Mouse (Mus musculus): Measurements from ENCODE around the gene Ppp1r9a. TPM values are rescaled to one million over a fixed set of nuclear protein-coding genes. Genes with fewer than 3 reads are reported as not detected.
A peak's percentile ranks its signal among the peaks of the same experiment; 100 is the strongest.

The Ppp1r9a gene
- polyA plus RNA-seq, 1 experiment from 2014 or later: 7.5 TPM

DNA sequence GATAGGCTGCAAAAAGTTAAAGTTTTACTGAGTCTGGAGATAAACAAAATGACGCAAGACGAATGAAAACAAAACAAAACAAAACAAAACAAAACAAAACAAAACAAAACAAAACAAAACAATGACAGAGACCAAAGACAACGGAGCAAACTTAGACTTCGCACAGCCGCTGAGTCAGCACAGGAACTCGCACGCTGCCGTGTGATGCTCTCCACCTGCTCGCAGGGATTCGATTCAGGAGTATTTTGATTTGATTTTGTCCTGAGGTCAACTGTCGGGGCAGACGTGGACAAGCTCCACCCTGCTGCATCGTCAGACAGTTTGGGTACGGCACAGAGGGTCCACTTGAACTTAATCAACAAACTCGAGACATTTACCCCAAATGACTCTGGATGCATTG is 105.9 kb downstream of the Ppp1r9a start:
- H3K9me3 ChIP-seq (ENCODE audit: control insufficient read depth, low read length): no peaks in the 10 kb centered on the region
- no peak for ATAC-seq
- 51% methylated on average over 15 of the region's 15 CpGs for WGBS
- H3K4me2 ChIP-seq (ENCODE audit: low read depth, low read length): peak overlapping the region; percentile 23; the same call in 1 of the 2 replicates
- H3K27me3 ChIP-seq (replicated peaks; ENCODE audit: control insufficient read depth, insufficient read depth, low read length): no peaks in the 10 kb centered on the region
- H3K4me3 ChIP-seq (ENCODE audit: low read length): no peak overlapping the region
- no peak overlapping the region for H3K27ac ChIP-seq (ENCODE audit: low read length)
- no peak overlapping the region for H3K9ac ChIP-seq (ENCODE audit: low read depth, low read length)
- H3K4me1 ChIP-seq (ENCODE audit: control insufficient read depth, insufficient read depth, low read length): 0 out of 2 replicates have a peak, but pooled peaks cover 3% of the 10 kb centered on the region
- no peaks in the 10 kb centered on the region for H3K36me3 ChIP-seq (ENCODE audit: control insufficient read depth, insufficient read depth, low read length)

DNA sequence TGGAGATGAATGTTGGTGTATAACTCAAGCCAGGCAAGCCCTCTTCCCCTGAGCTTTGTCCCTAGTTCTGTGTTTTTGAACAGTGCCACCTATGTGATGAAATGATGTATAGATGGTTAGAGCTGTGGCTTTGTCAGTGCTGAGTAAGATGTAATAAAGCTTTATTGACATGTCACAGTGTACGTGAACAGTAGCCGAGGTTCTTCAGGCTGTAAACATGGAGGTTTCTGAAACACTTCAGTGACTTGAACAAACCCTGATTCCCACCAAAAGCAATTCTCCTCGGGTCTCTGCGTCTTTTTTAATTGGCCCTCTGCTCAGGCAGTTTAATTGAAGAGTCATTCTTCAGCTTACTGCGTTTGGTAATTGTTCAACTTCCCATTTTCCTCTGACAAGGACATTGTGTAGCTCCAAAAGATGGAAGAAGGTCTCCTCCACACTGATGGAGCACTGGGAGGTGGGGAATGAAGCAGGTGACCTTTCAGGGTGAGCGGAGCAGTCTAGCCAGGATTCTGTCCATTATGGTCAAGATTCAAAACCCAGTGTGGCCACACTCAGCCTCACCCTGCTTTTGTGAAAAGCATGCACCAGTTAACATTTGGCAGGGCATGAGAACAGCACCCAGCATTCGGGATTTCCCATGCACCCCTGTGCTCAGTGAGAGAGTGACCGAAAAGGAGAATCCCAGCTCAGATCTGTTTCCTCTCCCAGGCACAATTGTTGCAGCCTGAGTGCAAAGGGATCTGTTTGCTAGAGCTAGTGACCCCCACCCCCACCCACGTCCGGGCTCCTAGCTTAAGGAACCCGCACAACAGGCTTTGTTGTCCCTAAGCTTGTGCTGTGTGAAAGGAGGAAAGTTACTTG is 108.1 kb downstream of the Ppp1r9a start:
- no peak overlapping the region for H3K4me2 ChIP-seq (ENCODE audit: low read depth, low read length)
- H3K36me3 ChIP-seq (ENCODE audit: control insufficient read depth, insufficient read depth, low read length): no peaks in the 10 kb centered on the region
- H3K9ac ChIP-seq (ENCODE audit: low read depth, low read length): no peak overlapping the region
- ATAC-seq: no peak
- H3K27me3 ChIP-seq (replicated peaks; ENCODE audit: control insufficient read depth, insufficient read depth, low read length): no peaks in the 10 kb centered on the region
- H3K27ac ChIP-seq (ENCODE audit: low read length): no peak overlapping the region
- H3K4me1 ChIP-seq (ENCODE audit: control insufficient read depth, insufficient read depth, low read length): 0 out of 2 replicates have a peak, but pooled peaks cover 3% of the 10 kb centered on the region
- 47% methylated on average over 11 of the region's 11 CpGs for WGBS
- H3K9me3 ChIP-seq (ENCODE audit: control insufficient read depth, low read length): no peaks in the 10 kb centered on the region
- no peak overlapping the region for H3K4me3 ChIP-seq (ENCODE audit: low read length)

DNA sequence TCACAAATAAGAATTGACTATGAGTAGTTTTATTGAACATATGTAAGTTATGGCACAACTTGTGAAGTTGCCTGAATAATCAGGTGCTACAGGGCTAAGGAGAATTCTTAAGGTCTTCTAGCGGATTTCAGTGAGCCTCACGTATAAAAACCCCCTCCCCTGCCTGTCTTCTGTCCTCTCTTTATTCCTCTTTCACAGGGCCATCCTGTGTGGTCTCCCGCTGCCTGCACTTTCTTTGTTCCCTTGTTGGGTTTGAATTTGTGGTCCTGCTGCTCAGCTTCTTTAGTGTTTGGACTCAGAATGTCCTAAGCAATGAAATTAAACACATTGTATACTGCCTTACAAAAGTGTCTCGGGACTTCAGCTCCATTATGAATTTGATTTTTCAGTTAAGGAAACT is 110.1 kb downstream of the Ppp1r9a start:
- Histone ChIP-seq H3K9me3 (ENCODE audit: control insufficient read depth, low read length) (no peaks in the 10 kb centered on the region), H3K4me3 (ENCODE audit: low read length) (no peak overlapping the region), H3K36me3 (ENCODE audit: control insufficient read depth, insufficient read depth, low read length) (no peaks in the 10 kb centered on the region), H3K4me1 (ENCODE audit: control insufficient read depth, insufficient read depth, low read length) (0 out of 2 replicates have a peak, but pooled peaks cover 3% of the 10 kb centered on the region), H3K4me2 (ENCODE audit: low read depth, low read length) (no peak overlapping the region), H3K27me3 (replicated peaks; ENCODE audit: control insufficient read depth, insufficient read depth, low read length) (no peaks in the 10 kb centered on the region), H3K9ac (ENCODE audit: low read depth, low read length) (no peak overlapping the region), H3K27ac (ENCODE audit: low read length) (no peak overlapping the region)
- no peak for ATAC-seq
- 59% methylated on average over 4 of the region's 4 CpGs for WGBS

DNA sequence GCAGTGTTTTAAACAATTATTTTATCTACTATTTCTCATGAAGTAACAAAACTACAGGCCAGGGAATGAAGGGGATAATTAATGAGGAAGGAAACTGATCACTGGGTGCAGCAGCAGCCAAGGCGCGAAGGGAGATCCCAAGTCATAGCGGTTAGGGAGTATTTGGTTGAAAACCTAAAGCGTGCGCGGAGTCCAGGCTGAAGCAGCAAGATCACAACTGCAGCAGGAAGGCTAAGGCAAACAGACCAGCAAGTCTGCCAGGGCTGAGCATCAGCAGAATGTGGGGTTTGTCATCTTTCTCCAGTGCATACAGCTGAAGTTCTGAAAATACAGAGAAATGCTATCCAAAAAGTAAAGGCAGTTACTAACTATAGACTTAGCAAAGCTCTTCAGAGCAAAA is 111.8 kb downstream of the Ppp1r9a start:
- H3K36me3 ChIP-seq (ENCODE audit: control insufficient read depth, insufficient read depth, low read length): no peaks in the 10 kb centered on the region
- H3K4me1 ChIP-seq (ENCODE audit: control insufficient read depth, insufficient read depth, low read length): 0 out of 2 replicates have a peak, but pooled peaks cover 3% of the 10 kb centered on the region
- ATAC-seq: no peak
- no peak overlapping the region for H3K9ac ChIP-seq (ENCODE audit: low read depth, low read length)
- no peak overlapping the region for H3K4me2 ChIP-seq (ENCODE audit: low read depth, low read length)
- H3K27me3 ChIP-seq (replicated peaks; ENCODE audit: control insufficient read depth, insufficient read depth, low read length): no peaks in the 10 kb centered on the region
- H3K9me3 ChIP-seq (ENCODE audit: control insufficient read depth, low read length): no peaks in the 10 kb centered on the region
- WGBS: 60% methylated on average over 6 of the region's 6 CpGs
- no peak overlapping the region for H3K4me3 ChIP-seq (ENCODE audit: low read length)
- peak overlapping the region; percentile 42; the same call in 1 of the 2 replicates for H3K27ac ChIP-seq (ENCODE audit: low read length)

DNA sequence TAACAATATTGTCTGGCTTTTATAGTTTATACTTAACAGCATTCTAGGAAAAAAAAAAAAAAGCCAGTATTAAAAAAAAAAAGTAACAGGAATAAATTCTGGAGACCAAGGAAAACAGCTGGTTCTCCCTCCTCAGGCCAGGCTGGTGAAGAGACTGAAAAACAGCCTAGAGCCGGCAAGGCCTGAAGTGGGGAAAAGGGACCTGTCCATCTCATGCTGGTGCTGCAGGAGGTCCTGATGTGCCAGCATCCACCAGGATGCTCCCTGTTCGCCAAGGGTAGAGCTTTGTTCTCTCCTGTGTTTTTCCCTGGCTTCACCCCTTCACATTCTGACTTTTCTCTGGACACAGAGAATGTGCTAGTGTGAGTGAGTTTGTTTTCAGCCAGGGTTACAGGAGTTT is 112.5 kb downstream of the Ppp1r9a start:
- H3K9ac ChIP-seq (ENCODE audit: low read depth, low read length): no peak overlapping the region
- no peaks in the 10 kb centered on the region for H3K27me3 ChIP-seq (replicated peaks; ENCODE audit: control insufficient read depth, insufficient read depth, low read length)
- H3K9me3 ChIP-seq (ENCODE audit: control insufficient read depth, low read length): no peaks in the 10 kb centered on the region
- 72% methylated on average over 2 of the region's 2 CpGs for WGBS
- H3K36me3 ChIP-seq (ENCODE audit: control insufficient read depth, insufficient read depth, low read length): no peaks in the 10 kb centered on the region
- no peak overlapping the region for H3K4me3 ChIP-seq (ENCODE audit: low read length)
- H3K27ac ChIP-seq (ENCODE audit: low read length): no peak overlapping the region
- no peak for ATAC-seq
- 0 out of 2 replicates have a peak, but pooled peaks cover 5% of the 10 kb centered on the region for H3K4me1 ChIP-seq (ENCODE audit: control insufficient read depth, insufficient read depth, low read length)
- no peak overlapping the region for H3K4me2 ChIP-seq (ENCODE audit: low read depth, low read length)

DNA sequence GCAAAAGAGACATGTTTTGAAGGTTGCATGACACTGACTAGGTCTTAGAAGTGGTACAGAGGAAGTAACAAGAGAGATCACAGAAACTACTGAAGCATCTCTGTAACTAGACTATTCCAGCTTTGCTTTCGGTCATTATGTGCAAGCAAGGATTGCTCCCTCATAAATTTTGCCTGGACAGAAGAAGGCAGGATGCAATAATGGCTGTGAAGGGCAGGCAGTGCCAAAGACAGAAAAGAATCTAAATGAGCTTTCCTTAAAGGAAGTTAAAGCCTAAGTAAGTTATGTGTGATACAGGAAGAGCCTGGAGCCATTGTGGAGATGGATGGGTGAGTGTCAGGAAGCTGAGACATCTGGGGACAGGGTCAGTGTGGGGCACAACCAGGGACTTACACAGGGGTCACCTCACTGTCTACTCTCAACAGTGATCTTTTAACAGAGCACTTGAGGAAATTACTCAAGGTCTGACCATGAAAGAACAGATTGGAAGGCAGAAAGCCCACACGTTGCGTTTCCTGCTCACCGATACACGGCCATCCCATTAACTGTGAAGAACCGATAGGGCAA is 115.3 kb downstream of the Ppp1r9a start:
- no peak for ATAC-seq
- WGBS: 67% methylated on average over 6 of the region's 6 CpGs
- H3K36me3 ChIP-seq (ENCODE audit: control insufficient read depth, insufficient read depth, low read length): no peaks in the 10 kb centered on the region
- H3K9me3 ChIP-seq (ENCODE audit: control insufficient read depth, low read length): no peaks in the 10 kb centered on the region
- H3K9ac ChIP-seq (ENCODE audit: low read depth, low read length): no peak overlapping the region
- H3K4me1 ChIP-seq (ENCODE audit: control insufficient read depth, insufficient read depth, low read length): 0 out of 2 replicates have a peak, but pooled peaks cover 5% of the 10 kb centered on the region
- no peaks in the 10 kb centered on the region for H3K27me3 ChIP-seq (replicated peaks; ENCODE audit: control insufficient read depth, insufficient read depth, low read length)
- H3K27ac ChIP-seq (ENCODE audit: low read length): no peak overlapping the region
- no peak overlapping the region for H3K4me3 ChIP-seq (ENCODE audit: low read length)
- H3K4me2 ChIP-seq (ENCODE audit: low read depth, low read length): no peak overlapping the region

DNA sequence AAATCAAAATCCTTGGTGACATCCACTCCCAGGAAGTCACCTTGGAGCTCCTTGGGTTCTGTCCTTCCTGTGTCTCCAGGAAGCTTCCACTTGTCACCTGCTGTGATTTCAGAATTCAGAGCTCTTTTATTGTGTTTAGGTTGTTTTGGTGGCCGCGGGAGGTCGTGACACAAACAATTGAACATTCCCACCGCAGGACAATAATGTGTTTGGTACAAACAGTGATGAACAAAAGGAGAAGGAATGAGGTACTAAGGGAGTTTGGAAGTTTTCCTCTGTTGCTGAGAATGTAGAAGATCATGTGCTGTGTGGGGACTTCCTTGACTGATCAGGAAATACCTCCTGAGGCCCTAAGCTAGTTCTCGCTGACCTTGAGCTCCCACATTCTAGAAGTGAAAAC is 116.5 kb downstream of the Ppp1r9a start:
- Histone ChIP-seq H3K36me3 (ENCODE audit: control insufficient read depth, insufficient read depth, low read length) (no peaks in the 10 kb centered on the region), H3K4me2 (ENCODE audit: low read depth, low read length) (no peak overlapping the region), H3K27me3 (replicated peaks; ENCODE audit: control insufficient read depth, insufficient read depth, low read length) (no peaks in the 10 kb centered on the region), H3K4me1 (ENCODE audit: control insufficient read depth, insufficient read depth, low read length) (0 out of 2 replicates have a peak, but pooled peaks cover 5% of the 10 kb centered on the region), H3K9ac (ENCODE audit: low read depth, low read length) (no peak overlapping the region), H3K9me3 (ENCODE audit: control insufficient read depth, low read length) (no peaks in the 10 kb centered on the region), H3K27ac (ENCODE audit: low read length) (no peak overlapping the region), H3K4me3 (ENCODE audit: low read length) (no peak overlapping the region)
- no peak for ATAC-seq
- WGBS: 62% methylated on average over 5 of the region's 5 CpGs

DNA sequence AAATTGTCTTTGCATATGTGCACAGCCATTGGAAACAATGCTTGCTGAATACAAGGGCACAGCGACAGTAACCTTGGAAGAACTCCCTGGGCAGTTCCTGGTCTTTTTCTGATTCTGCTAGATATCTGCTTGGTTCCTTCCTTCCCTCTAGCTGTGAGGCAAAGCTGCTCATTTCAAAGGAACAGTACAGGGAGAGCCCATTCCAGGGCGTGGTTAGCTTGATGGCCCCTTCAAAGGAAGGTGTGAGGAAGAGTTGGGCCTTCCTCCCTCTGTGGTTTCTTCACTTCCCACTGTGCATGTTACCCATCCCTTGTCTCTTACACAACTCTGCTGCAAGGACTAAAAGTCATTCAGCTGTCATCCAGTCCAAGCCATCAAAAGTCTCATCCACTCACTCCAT is 117.3 kb downstream of the Ppp1r9a start:
- 84% methylated on average over 2 of the region's 2 CpGs for WGBS
- H3K4me3 ChIP-seq (ENCODE audit: low read length): no peak overlapping the region
- H3K27ac ChIP-seq (ENCODE audit: low read length): no peak overlapping the region
- H3K4me2 ChIP-seq (ENCODE audit: low read depth, low read length): no peak overlapping the region
- H3K4me1 ChIP-seq (ENCODE audit: control insufficient read depth, insufficient read depth, low read length): 0 out of 2 replicates have a peak, but pooled peaks cover 2% of the 10 kb centered on the region
- no peak overlapping the region for H3K9ac ChIP-seq (ENCODE audit: low read depth, low read length)
- no peaks in the 10 kb centered on the region for H3K9me3 ChIP-seq (ENCODE audit: control insufficient read depth, low read length)
- no peaks in the 10 kb centered on the region for H3K27me3 ChIP-seq (replicated peaks; ENCODE audit: control insufficient read depth, insufficient read depth, low read length)
- H3K36me3 ChIP-seq (ENCODE audit: control insufficient read depth, insufficient read depth, low read length): no peaks in the 10 kb centered on the region
- ATAC-seq: no peak

DNA sequence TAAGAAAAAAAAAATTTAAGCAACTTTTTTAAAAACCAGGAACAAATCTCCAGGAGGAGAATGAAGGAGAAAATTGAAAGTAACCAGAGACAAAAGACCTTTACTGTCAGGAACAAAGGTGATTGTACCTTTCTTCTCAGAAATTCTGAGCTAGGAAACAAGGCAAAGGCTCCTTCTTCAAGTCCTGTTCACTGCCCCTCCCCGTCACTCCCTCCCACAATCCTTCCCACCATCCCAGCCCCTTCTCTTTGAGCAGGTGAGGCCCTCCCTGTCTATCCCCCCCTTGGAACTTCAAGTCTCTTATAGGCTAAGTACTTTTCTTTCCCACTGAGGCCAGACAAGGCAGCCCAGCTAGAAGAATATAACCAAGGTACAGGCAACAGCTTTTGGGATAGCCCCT is 117.8 kb downstream of the Ppp1r9a start:
- 0 out of 2 replicates have a peak, but pooled peaks cover 2% of the 10 kb centered on the region for H3K4me1 ChIP-seq (ENCODE audit: control insufficient read depth, insufficient read depth, low read length)
- H3K9me3 ChIP-seq (ENCODE audit: control insufficient read depth, low read length): no peaks in the 10 kb centered on the region
- H3K9ac ChIP-seq (ENCODE audit: low read depth, low read length): no peak overlapping the region
- no peaks in the 10 kb centered on the region for H3K36me3 ChIP-seq (ENCODE audit: control insufficient read depth, insufficient read depth, low read length)
- no peaks in the 10 kb centered on the region for H3K27me3 ChIP-seq (replicated peaks; ENCODE audit: control insufficient read depth, insufficient read depth, low read length)
- H3K4me2 ChIP-seq (ENCODE audit: low read depth, low read length): no peak overlapping the region
- H3K27ac ChIP-seq (ENCODE audit: low read length): no peak overlapping the region
- WGBS: 88% methylated on average over 1 of the region's 1 CpGs
- no peak for ATAC-seq
- no peak overlapping the region for H3K4me3 ChIP-seq (ENCODE audit: low read length)

All from intestine, embryonic 16.5 days (tissue).